Mouse (Mus musculus): ENCODE data around the gene Hsdl1.

DNA sequence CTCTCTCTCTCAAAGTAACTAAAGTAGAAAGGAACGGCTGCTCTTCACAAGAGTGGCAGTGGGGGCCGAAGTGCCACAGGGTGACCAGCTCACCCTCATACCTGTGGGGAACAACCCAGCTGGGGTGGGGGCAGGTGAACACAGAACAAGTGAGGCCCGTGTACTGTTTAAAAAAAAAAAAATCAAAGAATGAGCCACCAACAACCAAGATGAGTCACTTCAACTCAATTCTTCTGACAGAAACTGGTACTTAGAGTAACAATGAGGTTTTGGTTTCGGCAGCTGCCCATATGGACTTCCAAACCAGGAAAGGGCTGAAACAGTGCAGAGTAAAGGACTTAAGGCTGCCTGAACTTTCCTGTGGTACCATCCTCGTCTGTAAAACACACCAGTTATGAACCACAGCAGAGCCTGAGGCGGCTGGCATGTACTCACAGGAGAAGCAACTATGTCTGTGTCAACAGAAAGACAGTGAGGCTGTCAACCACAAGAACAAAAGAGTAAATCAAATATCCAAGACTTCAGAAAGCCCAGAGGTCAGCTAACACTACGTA, 26.3 kb downstream of the Hsdl1 start:
- TF ChIP-seq CTCF (IDR thresholded peaks at IDR 0.05; ENCODE audit: low read depth) = no peak
- TF ChIP-seq EP300 (IDR thresholded peaks at IDR 0.05; ENCODE audit: low read depth) = no peak

All from liver, embryonic 14.5 days (tissue).